Mouse (Mus musculus) effector memory CD4-positive, alpha-beta T cell, adult 5 months (primary cell): ENCODE measurements around the gene Fgd3. TPM values are rescaled to one million over a fixed set of nuclear protein-coding genes. Genes with fewer than 3 reads are reported as not detected.

Source experiments
- polyA plus RNA-seq: library from polyadenylated mRNA; unstranded; fragments of 100-300 nt; shearing (Covaris generic); gene quantifications from one replicate; pipeline ENCODE4 v1.2.1, GENCODE M21; 2017

Gene Fgd3
- polyA plus RNA-seq, result 23.2 TPM

GRCm38 (mm10) chr13:49320040-49320439 lies at the start of gene Fgd3:
Fgd3 (minus strand) TSS chr13:49320311.

GRCm38 (mm10) chr13:49341012-49341830 lies 21.1 kb upstream of the Fgd3 start, which contains the start of gene Bicd2:
Bicd2 (plus strand) TSS chr13:49341585.

GRCm38 (mm10) chr13:49248467-49248862 lies 71.6 kb downstream of the Fgd3 start, which contains the start of gene Susd3:
Susd3 (minus strand) TSS chr13:49248706.

GRCm38 (mm10) chr13:49215504-49216219 lies 104.4 kb downstream of the Fgd3 start, which contains the start of gene Card19:
Card19 (minus strand) TSS chr13:49216037.

Other genes starting within 250 kb of the Fgd3 start
- not detected for gene Wnk2, start 172.3 kb downstream of the Fgd3 start, polyA plus RNA-seq
- 77.0 TPM for gene Ninj1, start 132.8 kb downstream of the Fgd3 start, polyA plus RNA-seq
- gene Card19, start 104.3 kb downstream of the Fgd3 start, polyA plus RNA-seq, result 91.7 TPM
- gene Susd3, start 71.6 kb downstream of the Fgd3 start, polyA plus RNA-seq, result 22.4 TPM
- 18.9 TPM for gene Bicd2, start 21.3 kb upstream of the Fgd3 start, polyA plus RNA-seq
- 11.1 TPM for gene Ippk, start 100.9 kb upstream of the Fgd3 start, polyA plus RNA-seq
- gene Tes3-ps, start 173.0 kb upstream of the Fgd3 start, polyA plus RNA-seq, result 4.8 TPM
- not detected for gene Ecm2, start 184.5 kb upstream of the Fgd3 start, polyA plus RNA-seq
- not detected for gene Aspn, start 224.1 kb upstream of the Fgd3 start, polyA plus RNA-seq